Mouse (Mus musculus) forebrain, embryonic 13.5 days (tissue): ENCODE results near the gene Zswim8. TPM values are rescaled to one million over a fixed set of nuclear protein-coding genes. Genes with fewer than 3 reads are reported as not detected.

ENCODE experiments used
- ATAC-seq: fragments of 200-750 bp; cut with Nextera tagmentation; 2 replicates; pipeline ENCODE4 v1.8.0; 2017
- H3K27ac ChIP-seq: fragments of 300-500 bp; sonication (generic); 2 replicates; pipeline ENCODE4 v1.5.1; 2015; ENCODE audit warnings: inconsistent platforms, mild to moderate bottlenecking, moderate library complexity
- H3K27me3 ChIP-seq: fragments of 300-500 bp; sonication (generic); 2 replicates; pipeline ENCODE4 v1.6.1; 2015; ENCODE audit warnings: mild to moderate bottlenecking, inconsistent platforms
- H3K36me3 ChIP-seq: fragments of 300-500 bp; sonication (generic); 2 replicates; pipeline ENCODE4 v1.6.1; 2015; ENCODE audit warnings: mild to moderate bottlenecking, inconsistent platforms; ENCODE audit not compliant: poor library complexity, severe bottlenecking
- H3K4me1 ChIP-seq: fragments of 300-500 bp; sonication (generic); 2 replicates; pipeline ENCODE4 v1.6.1; 2015; ENCODE audit warnings: inconsistent platforms
- H3K4me2 ChIP-seq: fragments of 300-500 bp; sonication (generic); 2 replicates; pipeline ENCODE4 v1.6.1; 2015; ENCODE audit warnings: inconsistent platforms, mild to moderate bottlenecking, moderate library complexity
- H3K4me3 ChIP-seq: fragments of 300-500 bp; sonication (generic); 2 replicates; pipeline ENCODE4 v1.5.1; 2015; ENCODE audit warnings: mild to moderate bottlenecking, inconsistent platforms
- H3K9ac ChIP-seq: fragments of 300-500 bp; sonication (generic); 2 replicates; pipeline ENCODE4 v1.6.1; 2015; ENCODE audit warnings: mild to moderate bottlenecking, inconsistent platforms
- H3K9me3 ChIP-seq: fragments of 300-500 bp; sonication (generic); replicated peaks from 2 replicates; pipeline ENCODE4 v1.6.1; 2016; ENCODE audit warnings: inconsistent platforms
- WGBS: fragments of 180-500 bp; shearing (Covaris S2); methylation state at CpG from one replicate; pipeline ENCODE4 v1.1.7; 2015; 5-methylcytosine and 5-hydroxymethylcytosine counted together
- polyA plus RNA-seq: library from polyadenylated mRNA; unstranded; fragments of >200 nt; fragmentation: Nextera tagmentation; extraction: Ambion mirVana; gene quantifications from 2 replicates; pipeline ENCODE4 v1.2.1, GENCODE M21; 2015

The Zswim8 gene
- polyA plus RNA-seq, 1 experiment from 2014 or later: 40.8 TPM

- Histone ChIP-seq H3K4me2 (peak overlapping the region; percentile 81; the same call in 1 of the 2 replicates), H3K27ac (no peak overlapping the region), H3K9me3 (no peaks in the 10 kb centered on the region; the same call in 1 of the 2 replicates), H3K27me3 (peaks cover 25% of the 10 kb centered on the region), H3K4me3 (no peak overlapping the region), H3K4me1 (peaks cover 25% of the 10 kb centered on the region), H3K9ac (no peak overlapping the region), H3K36me3 (peaks cover 22% of the 10 kb centered on the region)
- 93% methylated on average over 2 of the region's 2 CpGs for WGBS
- no peak for ATAC-seq
Observed at GRCm38 (mm10) chr14:20672990-20673389, 34.4 kb upstream of the Zswim8 start.

GRCm38 (mm10) chr14:20673735-20674063 lies 33.7 kb upstream of the Zswim8 start:
- Histone ChIP-seq H3K27me3 (peaks cover 18% of the 10 kb centered on the region), H3K4me2 (peak overlapping the region; percentile 81), H3K4me3 (peak overlapping the region; percentile 73), H3K27ac (no peak overlapping the region; the same call in 1 of the 2 replicates), H3K9me3 (no peaks in the 10 kb centered on the region; the same call in 1 of the 2 replicates), H3K9ac (peak overlapping the region; percentile 32; the same call in 1 of the 2 replicates), H3K4me1 (peaks cover 25% of the 10 kb centered on the region), H3K36me3 (peaks cover 29% of the 10 kb centered on the region)
- whole genome bisulfite sequencing: 13% methylated on average over 13 of the region's 13 CpGs
- ATAC-seq: peak; percentile 70

DNA sequence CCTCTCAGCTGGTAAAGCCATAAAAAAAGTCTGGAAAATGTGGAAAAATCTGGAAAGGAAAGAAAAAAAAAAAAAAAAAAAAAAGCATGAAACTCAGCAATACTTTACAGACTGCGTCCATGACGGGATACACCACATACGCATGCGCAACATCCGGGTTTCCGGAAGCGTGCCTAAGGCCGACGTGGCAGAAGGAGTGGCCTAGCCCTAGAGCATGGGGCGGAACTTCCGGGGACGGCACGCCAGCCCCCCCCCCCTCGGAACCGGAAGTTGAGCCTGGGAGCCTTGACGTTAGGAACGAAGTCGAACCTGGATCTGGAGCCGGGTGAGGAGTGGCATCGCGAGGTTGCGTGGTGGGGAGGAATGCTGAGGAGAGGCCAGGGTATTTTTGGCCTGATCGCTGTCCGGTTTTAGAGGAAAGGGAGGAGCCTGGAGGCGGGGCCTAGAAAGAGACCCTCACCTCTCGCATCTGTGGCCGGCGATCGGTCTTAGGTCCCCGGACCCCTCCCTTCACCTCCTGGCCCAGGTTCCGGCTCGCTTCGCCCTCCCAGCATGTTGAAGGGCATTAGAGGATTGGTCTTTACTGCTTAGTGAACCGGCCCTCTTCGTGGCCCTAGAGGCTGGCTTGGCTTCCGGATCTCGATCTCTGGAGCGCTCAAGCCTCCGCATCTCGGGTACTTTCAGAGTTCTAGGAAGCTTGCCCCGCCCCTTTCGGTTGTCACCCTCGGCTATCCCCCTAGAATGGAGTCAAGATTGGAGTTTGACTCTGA lies 33.1 kb upstream of the Zswim8 start, which contains the start of gene Sec24c:
Gene Sec24c, plus strand, starts transcription at position 245 of the 770 bp plus-strand sequence.
- peak; percentile 99 for ATAC-seq
- WGBS: under 1% methylated on average over 43 of the region's 43 CpGs
- no peaks in the 10 kb centered on the region; the same call in 1 of the 2 replicates for H3K9me3 ChIP-seq
- peaks cover 34% of the 10 kb centered on the region for H3K36me3 ChIP-seq
- H3K27ac ChIP-seq: peak within 1 kb of the TSS; percentile 74
- peaks cover 25% of the 10 kb centered on the region for H3K4me1 ChIP-seq
- H3K4me2 ChIP-seq: peak within 1 kb of the TSS; percentile 81
- peak within 1 kb of the TSS; percentile 80 for H3K9ac ChIP-seq
- H3K27me3 ChIP-seq: peaks cover 13% of the 10 kb centered on the region
- peak within 1 kb of the TSS; percentile 73 for H3K4me3 ChIP-seq

DNA sequence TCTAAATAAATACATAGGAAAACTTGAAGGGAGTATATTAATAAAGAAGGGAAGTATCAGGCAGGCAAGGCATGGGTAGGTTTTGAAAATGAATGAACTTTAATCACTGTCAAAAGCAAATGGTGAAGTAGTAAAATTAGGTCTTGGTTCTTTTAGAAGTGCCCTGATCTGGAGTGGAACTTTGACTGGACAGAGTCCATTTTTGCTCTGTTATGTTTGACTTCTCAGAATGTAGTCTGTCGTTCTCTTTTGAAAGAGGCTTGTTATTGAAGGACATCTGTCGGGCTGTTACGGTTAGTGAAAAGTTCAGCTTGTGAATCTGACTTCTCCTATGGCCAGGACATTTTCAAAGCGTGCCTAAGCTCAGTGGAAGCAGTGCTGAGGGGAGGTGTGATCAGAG lies 29.4 kb upstream of the Zswim8 start:
- H3K4me2 ChIP-seq: no peak overlapping the region
- no peak overlapping the region for H3K27ac ChIP-seq
- peaks cover 25% of the 10 kb centered on the region for H3K4me1 ChIP-seq
- no peak overlapping the region for H3K4me3 ChIP-seq
- H3K36me3 ChIP-seq: peaks cover 71% of the 10 kb centered on the region
- WGBS: 91% methylated on average over 4 of the region's 4 CpGs
- no peaks in the 10 kb centered on the region for H3K27me3 ChIP-seq
- no peaks in the 10 kb centered on the region; the same call in 1 of the 2 replicates for H3K9me3 ChIP-seq
- ATAC-seq: no peak
- H3K9ac ChIP-seq: no peak overlapping the region

- no peaks in the 10 kb centered on the region for H3K9me3 ChIP-seq
- ATAC-seq: no peak
- H3K4me2 ChIP-seq: no peak overlapping the region
- no peaks in the 10 kb centered on the region for H3K27me3 ChIP-seq
- peaks cover 99% of the 10 kb centered on the region for H3K36me3 ChIP-seq
- no peak overlapping the region for H3K4me3 ChIP-seq
- 95% methylated on average over 2 of the region's 2 CpGs for WGBS
- H3K4me1 ChIP-seq: 0 out of 2 replicates have a peak, but pooled peaks cover 2% of the 10 kb centered on the region
- H3K27ac ChIP-seq: no peak overlapping the region
- no peak overlapping the region for H3K9ac ChIP-seq
Observed at GRCm38 (mm10) chr14:20681742-20682141, 25.6 kb upstream of the Zswim8 start.

DNA sequence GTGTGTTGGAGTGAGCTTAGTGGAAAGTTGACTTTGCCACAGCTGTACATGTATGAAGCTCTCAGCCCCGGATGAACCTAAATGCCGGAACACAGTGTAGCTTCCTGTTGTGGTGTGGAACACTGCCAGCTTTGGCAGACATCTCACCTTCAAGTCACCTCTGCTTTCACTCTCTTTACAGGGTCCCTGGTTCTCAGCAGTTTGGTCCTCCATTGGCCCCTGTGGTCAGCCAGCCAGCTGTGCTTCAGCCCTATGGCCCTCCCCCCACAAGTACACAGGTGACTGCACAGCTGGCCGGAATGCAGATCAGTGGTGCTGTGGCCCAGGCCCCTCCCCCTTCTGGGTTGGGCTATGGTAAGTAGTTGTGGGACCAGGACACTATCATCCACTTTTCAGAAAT lies 24.9 kb upstream of the Zswim8 start:
- H3K36me3 ChIP-seq: peaks cover 100% of the 10 kb centered on the region

DNA sequence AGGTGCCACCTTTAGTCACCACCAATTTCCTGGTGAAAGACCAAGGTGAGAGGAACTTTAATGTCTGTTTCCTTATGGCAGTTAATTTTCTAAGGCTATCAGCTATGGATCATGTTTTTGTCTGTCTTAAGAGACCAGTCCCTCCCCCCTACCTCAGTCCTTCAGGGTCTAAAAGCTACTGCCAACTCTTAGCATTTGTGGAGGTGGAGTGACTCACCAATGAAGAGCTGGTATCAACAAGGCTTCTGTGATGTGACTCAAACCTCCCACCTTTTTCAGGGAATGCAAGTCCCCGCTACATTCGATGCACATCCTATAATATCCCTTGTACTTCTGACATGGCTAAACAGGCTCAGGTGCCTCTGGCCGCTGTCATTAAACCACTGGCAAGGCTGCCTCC lies 20.8 kb upstream of the Zswim8 start:
- Histone ChIP-seq H3K36me3 (peaks cover 99% of the 10 kb centered on the region), H3K27me3 (no peaks in the 10 kb centered on the region), H3K27ac (no peak overlapping the region), H3K4me2 (no peak overlapping the region), H3K4me3 (no peak overlapping the region), H3K4me1 (no peaks in the 10 kb centered on the region), H3K9me3 (no peaks in the 10 kb centered on the region), H3K9ac (no peak overlapping the region)
- no peak for ATAC-seq
- WGBS: 95% methylated on average over 3 of the region's 3 CpGs

More for the DNA sequence above, 24.9 kb upstream of the Zswim8 start:
- 78% methylated on average over 3 of the region's 3 CpGs for WGBS
- H3K27me3 ChIP-seq: no peaks in the 10 kb centered on the region
- ATAC-seq: no peak
- no peaks in the 10 kb centered on the region for H3K9me3 ChIP-seq
- no peak overlapping the region for H3K27ac ChIP-seq
- H3K4me3 ChIP-seq: no peak overlapping the region
- no peak overlapping the region for H3K4me2 ChIP-seq
- H3K9ac ChIP-seq: no peak overlapping the region
- H3K4me1 ChIP-seq: no peaks in the 10 kb centered on the region

GRCm38 (mm10) chr14:20689009-20689408 lies 18.3 kb upstream of the Zswim8 start:
- WGBS: 93% methylated on average over 2 of the region's 2 CpGs
- no peak overlapping the region for H3K4me3 ChIP-seq

DNA sequence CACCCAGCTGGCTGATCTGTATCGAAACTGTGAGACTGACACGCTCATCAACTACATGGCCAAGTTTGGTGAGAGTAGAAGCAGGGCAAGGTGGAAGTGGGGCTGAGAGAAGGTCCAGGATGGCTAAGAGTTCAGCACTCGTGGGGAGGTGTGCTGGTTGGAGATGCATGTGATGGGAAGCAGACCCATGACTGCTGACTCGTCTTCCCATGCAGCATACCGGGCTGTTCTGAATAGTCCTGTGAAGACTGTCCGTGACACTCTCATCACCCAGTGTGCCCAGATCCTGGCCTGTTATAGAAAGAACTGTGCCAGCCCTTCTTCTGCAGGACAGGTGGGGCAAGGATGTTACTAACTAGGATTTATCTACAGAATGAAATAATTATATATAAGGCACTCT lies 15.6 kb upstream of the Zswim8 start:
- no peak overlapping the region for H3K27ac ChIP-seq

More at GRCm38 (mm10) chr14:20689009-20689408, 18.3 kb upstream of the Zswim8 start:
- Histone ChIP-seq H3K9ac (no peak overlapping the region), H3K27ac (no peak overlapping the region), H3K9me3 (no peaks in the 10 kb centered on the region), H3K4me2 (no peak overlapping the region), H3K36me3 (peaks cover 99% of the 10 kb centered on the region), H3K27me3 (no peaks in the 10 kb centered on the region), H3K4me1 (peaks cover under 1% of the 10 kb centered on the region; the same call in 1 of the 2 replicates)
- no peak for ATAC-seq

GRCm38 (mm10) chr14:20693589-20694101 lies 13.7 kb upstream of the Zswim8 start:
- no peaks in the 10 kb centered on the region for H3K27me3 ChIP-seq
- H3K27ac ChIP-seq: no peak overlapping the region
- no peak overlapping the region for H3K9ac ChIP-seq
- H3K36me3 ChIP-seq: peaks cover 64% of the 10 kb centered on the region
- peaks cover 37% of the 10 kb centered on the region for H3K4me1 ChIP-seq
- H3K4me2 ChIP-seq: no peak overlapping the region
- ATAC-seq: no peak
- no peaks in the 10 kb centered on the region for H3K9me3 ChIP-seq
- WGBS: 94% methylated on average over 10 of the region's 10 CpGs
- peak overlapping the region; percentile 73; the same call in 1 of the 2 replicates for H3K4me3 ChIP-seq

More for the DNA sequence above, 15.6 kb upstream of the Zswim8 start:
- H3K9ac ChIP-seq: no peak overlapping the region
- no peak for ATAC-seq
- peaks cover 76% of the 10 kb centered on the region for H3K36me3 ChIP-seq
- H3K4me1 ChIP-seq: peaks cover 18% of the 10 kb centered on the region
- H3K4me2 ChIP-seq: no peak overlapping the region
- no peaks in the 10 kb centered on the region for H3K27me3 ChIP-seq
- H3K4me3 ChIP-seq: no peak overlapping the region
- no peaks in the 10 kb centered on the region for H3K9me3 ChIP-seq
- 97% methylated on average over 6 of the region's 6 CpGs for WGBS

GRCm38 (mm10) chr14:20694185-20694883 lies 13.0 kb upstream of the Zswim8 start:
- H3K9ac ChIP-seq: peak overlapping the region; percentile 86
- no peaks in the 10 kb centered on the region for H3K9me3 ChIP-seq
- ATAC-seq: no peak; the same call in 1 of the 2 replicates
- peak overlapping the region; percentile 73 for H3K4me3 ChIP-seq
- no peaks in the 10 kb centered on the region for H3K27me3 ChIP-seq
- H3K36me3 ChIP-seq: peaks cover 62% of the 10 kb centered on the region
- peak overlapping the region; percentile 94 for H3K27ac ChIP-seq
- H3K4me2 ChIP-seq: peak overlapping the region; percentile 70
- peaks cover 44% of the 10 kb centered on the region for H3K4me1 ChIP-seq
- WGBS: 44% methylated on average over 13 of the region's 13 CpGs
